Mouse (Mus musculus): ENCODE measurements around the gene Hist1h4c.

The Hist1h4c gene

DNA sequence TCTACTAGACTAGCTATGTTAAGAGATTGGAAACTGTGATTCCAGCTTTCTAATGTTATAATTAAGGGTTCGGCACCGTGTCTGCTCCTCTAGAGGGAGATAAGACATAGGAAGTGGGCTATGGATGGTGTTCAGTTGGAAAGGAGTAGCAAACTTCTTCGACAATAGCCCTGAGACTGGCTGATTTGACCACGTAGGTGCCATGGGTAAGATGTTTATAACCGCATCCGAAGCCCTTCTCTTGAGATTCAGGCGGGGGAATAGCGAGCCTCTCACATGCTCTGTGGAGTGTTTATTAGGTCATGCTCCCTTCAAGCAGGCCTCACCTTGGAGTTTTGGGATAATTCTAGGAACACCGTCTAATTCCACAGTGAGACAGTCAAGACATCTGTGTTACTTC is 3.3 kb downstream of the Hist1h4c start:
- DNase-seq, result no peak

- DNase-seq, result no peak
These were observed 4.3 kb downstream of the Hist1h4c start for GRCm38 (mm10) chr13:23693856-23694440.

DNA sequence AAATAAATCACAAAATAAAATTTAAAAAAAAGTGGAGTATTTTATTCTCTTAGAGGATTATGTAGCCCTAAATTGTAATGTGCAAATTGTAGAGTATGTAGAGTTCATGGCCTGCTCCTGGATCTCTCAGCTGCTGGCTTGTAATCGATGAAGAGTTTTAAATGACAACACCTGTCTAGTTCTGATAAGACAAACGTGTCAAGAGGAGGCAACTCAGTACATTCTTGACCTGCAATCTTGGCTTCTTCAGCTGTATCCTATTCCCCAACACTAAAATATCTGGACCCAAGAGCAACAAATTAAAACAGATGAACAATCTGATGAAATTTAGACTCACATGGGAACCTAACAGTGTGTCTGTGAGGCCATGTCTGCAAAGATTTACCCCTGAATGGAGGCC is 8.8 kb downstream of the Hist1h4c start:
- no peak for DNase-seq

DNA sequence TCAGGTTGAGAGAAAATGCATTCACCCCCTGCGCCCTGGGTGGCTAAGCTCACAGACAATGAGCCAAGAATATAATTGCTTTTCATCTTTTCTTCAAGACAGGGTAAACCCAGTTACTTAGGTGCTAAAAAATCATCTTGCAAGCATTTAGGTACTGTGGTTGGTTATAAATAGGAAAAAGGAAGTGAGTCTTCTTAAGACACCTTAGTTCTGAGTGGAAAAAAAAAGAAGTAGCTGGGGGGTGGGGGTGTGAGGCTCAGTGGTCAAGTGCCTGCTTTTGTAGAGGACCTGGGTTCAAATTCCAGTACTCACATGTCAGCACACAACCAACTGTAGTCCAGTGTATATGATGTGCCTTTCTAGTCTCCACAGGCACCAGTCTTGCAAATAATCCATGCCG is 9.3 kb downstream of the Hist1h4c start:
- peak in 1 of 2 experiments; percentile 14 for DNase-seq

GRCm38 (mm10) chr13:23687907-23688306 is 10.3 kb downstream of the Hist1h4c start:
- no peak for DNase-seq

DNA sequence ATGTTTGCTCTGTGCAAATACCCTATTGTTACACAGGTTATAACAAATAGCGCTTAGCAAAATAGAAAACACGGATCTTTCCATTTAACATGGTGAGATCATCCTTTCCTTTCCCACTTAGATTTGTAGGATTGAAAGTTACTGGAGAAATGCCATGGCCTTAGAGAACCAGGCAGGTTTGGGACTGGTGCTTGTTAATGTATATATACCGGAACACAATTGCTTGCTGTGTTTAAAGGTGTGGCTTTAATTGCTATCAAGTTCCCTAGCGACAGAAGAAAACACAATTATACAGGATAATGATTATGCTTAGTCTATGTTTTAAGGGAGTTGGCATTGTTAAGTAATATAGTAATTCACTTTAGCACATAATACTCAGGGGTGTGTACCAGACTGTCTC is 11.1 kb downstream of the Hist1h4c start:
- DNase-seq, result no peak

DNA sequence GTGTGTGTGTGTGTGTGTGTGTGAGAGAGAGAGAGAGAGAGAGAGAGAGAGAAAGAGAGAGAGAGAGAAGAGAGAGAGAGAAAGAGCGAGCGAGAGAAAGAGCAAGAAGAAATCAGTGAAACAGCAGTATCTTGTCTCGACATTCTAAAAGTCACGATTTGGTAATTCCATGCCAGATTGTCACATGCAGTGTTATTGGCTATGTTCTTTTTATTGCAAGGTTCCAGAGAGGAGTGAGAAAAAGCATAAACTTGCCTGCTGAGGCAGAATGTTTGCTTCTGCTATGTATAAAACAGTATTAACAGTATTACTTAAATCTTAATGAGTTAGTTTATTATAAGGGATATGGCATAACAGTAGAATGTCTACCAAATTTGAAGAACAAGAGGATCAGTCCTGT is 12.3 kb downstream of the Hist1h4c start:
- no peak for DNase-seq

- peak; percentile 48 to 53 for DNase-seq
These were observed 13.0 kb downstream of the Hist1h4c start for GRCm38 (mm10) chr13:23685121-23685861.

- peak; percentile 73 to 75 for DNase-seq
These were observed 13.8 kb downstream of the Hist1h4c start for GRCm38 (mm10) chr13:23684295-23684945.

DNA sequence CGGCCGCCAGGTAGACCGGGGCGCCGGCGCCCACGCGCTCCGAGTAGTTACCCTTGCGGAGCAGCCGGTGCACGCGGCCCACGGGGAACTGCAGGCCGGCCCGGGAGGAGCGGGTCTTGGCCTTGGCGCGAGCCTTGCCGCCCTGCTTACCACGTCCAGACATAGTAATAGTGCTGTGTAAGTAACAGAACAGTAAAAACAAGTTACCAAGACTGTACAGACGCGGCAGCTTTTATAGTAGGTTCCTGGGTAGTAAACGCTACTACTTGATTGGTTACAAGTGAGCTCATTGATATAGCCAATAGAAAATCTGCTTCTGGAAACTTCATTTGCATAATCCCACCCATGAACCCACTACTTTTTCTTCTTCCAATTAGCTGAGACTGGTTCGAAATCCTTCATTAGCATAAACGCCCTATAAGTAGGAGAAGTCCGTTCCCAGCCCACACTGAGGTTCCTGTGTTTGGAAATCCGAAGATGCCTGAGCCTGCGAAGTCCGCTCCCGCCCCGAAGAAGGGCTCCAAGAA is 14.4 kb downstream of the Hist1h4c start, which contains the start of the genes Hist1h2ac and Hist1h2bc:
Gene Hist1h2ac (minus strand): TSS at position 194 of the 527 bp plus-strand sequence.
Gene Hist1h2bc (plus strand): TSS at position 445 of the 527 bp plus-strand sequence.
- DNase-seq, result peak; percentile 84 to 85

GRCm38 (mm10) chr13:23682947-23683754 is 15.1 kb downstream of the Hist1h4c start:
- DNase-seq, result peak in 1 of 2 experiments; percentile 47

DNA sequence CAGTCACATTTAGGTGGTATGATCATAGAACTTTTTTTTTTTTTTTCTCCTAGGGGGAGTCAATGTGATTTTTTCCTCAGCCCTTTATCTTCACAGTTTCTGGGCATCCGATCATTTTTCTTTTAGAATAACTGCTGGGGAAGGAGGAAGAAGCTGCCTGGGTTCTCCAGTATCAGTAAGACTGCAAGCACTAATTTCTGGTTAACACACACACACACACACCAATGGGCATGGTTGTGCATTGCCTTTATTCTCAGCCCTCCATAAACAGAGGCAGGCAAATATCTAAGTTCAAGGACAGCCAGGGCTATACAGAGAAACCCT is 15.7 kb downstream of the Hist1h4c start:
- DNase-seq, result no peak

GRCm38 (mm10) chr13:23681990-23682582 is 16.2 kb downstream of the Hist1h4c start:
- no peak for DNase-seq

DNA sequence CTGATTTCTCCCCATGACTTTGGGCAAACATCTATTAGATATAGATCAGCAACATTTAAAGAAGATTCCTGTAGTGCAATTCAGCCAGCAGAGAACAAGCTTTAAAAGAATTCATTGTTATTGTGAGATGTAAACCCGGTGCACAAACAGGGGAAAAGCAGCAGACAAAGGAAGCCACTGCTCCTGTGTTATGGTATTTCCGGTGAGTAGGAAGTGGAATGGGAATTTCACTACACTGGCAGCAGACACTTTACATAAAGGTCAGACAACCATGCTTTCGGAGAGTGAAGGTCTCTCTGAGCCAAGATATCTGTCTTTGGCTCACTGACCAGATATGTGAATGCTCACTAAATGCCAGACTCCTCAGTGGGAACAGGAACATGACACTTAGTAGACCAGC is 35.7 kb downstream of the Hist1h4c start:
- no peak for DNase-seq

- DNase-seq, result no peak
These were observed 38.5 kb downstream of the Hist1h4c start for GRCm38 (mm10) chr13:23659636-23660366.

All from B cell, adult 2 months (primary cell).